Mouse (Mus musculus): Measurements from ENCODE around the gene Rapgef6.

Gene Rapgef6

GRCm38 (mm10) chr11:54695951-54696350 is 173.3 kb downstream of the Rapgef6 start:
- DNase-seq: no peak

GRCm38 (mm10) chr11:54697611-54698010 is 175.0 kb downstream of the Rapgef6 start:
- no peak for DNase-seq

DNA sequence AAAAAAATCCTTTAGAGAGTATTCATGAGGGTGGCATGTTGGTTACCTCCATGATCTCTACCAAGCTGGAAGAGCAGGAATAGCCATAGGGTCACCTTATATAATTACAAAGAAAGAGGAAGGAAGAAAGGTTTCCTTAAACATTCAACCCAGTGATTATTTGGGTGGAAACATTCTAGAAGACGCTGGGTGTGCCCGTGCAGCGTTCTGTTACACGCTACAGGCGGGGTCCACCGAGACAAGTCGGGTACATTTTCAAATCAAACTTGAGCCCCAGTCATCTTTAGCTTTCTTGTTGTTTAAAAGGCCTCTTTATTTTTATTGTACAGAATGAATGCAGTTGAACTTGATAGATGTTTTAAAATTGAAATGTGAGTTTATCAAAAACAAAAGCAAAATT is 176.0 kb downstream of the Rapgef6 start:
- no peak for DNase-seq

- DNase-seq: no peak
These were observed 177.3 kb downstream of the Rapgef6 start for GRCm38 (mm10) chr11:54699972-54700371.

- DNase-seq: no peak
These were observed 179.2 kb downstream of the Rapgef6 start for GRCm38 (mm10) chr11:54701848-54702247.

GRCm38 (mm10) chr11:54703306-54703705 is 180.7 kb downstream of the Rapgef6 start:
- peak; percentile 58 for DNase-seq

- DNase-seq: no peak
These were observed 185.5 kb downstream of the Rapgef6 start for GRCm38 (mm10) chr11:54708153-54708552.

- no peak for DNase-seq
These were observed 187.0 kb downstream of the Rapgef6 start for GRCm38 (mm10) chr11:54709645-54710044.

GRCm38 (mm10) chr11:54710512-54711293 is 188.1 kb downstream of the Rapgef6 start:
- DNase-seq: no peak

- DNase-seq: no peak
These were observed 190.2 kb downstream of the Rapgef6 start for GRCm38 (mm10) chr11:54712849-54713248.

DNA sequence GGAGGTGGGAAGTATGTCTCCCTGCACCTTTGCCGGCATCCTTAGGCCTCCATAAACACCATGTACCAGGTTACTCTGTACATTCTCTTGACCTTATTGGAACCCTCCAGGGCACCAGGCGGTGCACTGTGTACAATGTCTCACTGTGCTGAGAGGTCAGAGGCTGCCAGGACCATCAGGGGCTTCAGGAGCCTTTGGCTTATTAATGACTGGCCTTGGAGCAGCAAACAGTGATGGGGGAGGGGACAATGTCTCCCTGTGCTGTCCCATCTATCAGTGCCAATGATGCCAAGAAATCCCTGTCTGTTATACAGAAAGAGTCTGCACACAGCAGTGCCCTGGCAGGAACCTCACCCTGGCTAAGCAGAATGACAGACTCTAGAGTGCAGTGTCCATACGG is 195.2 kb downstream of the Rapgef6 start:
- peak; percentile 14 for DNase-seq

DNA sequence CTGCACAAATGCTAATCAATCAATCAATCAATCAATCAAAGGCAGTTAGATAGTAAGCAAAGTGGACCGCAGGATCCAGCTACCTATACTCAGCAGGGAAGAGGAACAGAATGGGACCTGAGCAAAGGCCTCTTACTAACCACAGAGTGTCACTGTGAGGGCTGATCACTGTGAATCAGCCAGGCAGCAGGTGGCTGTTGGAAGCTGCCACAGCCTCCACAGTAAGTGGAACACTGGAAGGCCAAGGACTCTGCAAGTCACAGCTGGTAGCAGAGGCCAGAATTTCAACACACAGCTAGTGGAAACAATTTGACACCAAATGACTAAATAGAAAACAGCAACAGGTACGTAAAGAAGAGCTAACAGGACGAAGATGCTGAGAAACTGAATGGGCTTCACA is 196.0 kb downstream of the Rapgef6 start:
- DNase-seq: no peak

DNA sequence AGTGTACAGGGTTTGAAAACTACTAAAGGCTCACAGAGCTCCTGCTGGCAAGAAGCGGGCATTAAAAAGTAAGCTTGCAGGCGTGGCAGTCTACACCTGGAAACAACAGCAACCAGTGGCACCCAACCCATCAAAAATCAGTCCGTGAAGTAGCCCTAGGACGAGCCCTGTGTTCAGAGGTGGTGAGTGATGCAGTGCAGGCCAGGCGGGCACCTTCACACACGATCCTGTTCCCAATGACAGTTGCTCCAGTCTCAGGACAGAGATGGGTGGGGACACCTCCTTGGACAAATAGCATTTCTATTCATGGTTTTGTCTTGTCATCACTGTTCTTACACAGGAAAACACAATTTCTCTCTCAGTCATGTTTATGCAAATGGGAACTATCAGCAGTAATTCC is 199.4 kb downstream of the Rapgef6 start:
- no peak for DNase-seq

- peak; percentile 37 for DNase-seq
These were observed 201.8 kb downstream of the Rapgef6 start for GRCm38 (mm10) chr11:54724353-54725034.

DNA sequence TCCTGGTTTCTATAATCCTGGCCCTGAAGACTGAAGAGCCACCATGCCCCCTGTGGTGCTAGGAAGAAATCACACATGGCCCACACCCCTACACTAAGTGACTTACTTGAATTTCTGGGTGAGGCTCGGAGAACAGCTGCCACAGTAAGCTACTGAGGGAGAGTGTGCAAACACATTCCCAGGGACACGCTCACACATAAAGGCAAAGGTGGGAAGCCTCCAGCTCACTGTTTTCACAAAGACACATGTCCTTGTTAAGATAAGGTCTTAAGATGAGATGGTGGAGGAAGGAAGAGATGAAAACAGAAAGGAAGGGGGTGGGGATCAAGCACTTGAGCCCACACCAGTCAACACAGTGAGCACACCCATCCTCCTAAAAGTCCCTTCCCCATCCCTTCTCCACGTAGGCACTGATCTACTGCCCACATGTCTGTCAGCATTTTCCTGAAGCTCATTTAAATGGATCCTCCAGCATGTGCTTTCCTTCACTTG is 204.0 kb downstream of the Rapgef6 start:
- DNase-seq: no peak

- DNase-seq: no peak
These were observed 204.8 kb downstream of the Rapgef6 start for GRCm38 (mm10) chr11:54727327-54727901.

DNA sequence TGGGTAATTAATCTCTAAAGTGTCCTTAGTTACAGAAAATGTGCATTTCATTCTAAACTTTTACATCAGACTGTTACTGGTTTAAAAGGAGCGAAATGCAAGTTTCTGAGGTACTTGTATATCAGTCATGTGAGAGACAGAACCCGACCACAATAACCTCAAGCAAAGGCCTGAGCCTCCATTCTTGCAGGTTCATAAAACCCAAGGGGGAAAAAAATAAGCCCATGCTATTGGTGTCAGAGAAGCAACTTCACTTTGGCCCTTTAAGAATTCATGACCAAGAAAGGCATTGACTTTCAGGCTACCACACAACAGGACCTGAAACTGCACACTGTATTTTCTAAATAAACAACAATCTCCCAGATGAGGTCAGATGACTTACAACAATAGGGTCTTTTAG is 205.7 kb downstream of the Rapgef6 start:
- no peak for DNase-seq

DNA sequence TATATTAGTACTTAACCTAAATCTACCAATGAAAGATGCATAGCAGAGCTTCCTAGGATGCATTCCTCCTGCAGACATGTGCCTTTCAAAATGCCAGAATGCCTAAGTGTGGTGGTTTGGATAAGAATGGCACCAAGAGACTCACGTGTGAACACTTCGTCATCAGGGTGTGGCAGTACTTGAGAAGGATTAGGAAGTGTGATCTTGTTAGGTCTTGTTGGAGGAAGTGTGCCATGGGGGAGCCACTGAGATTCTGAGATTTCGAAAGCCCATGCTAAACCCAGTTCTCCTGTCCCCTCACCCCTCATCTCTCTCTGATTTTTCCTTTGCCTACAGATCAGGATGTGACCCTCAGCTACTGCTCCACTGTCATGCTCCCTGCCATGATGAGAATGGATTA is 206.7 kb downstream of the Rapgef6 start:
- no peak for DNase-seq

DNA sequence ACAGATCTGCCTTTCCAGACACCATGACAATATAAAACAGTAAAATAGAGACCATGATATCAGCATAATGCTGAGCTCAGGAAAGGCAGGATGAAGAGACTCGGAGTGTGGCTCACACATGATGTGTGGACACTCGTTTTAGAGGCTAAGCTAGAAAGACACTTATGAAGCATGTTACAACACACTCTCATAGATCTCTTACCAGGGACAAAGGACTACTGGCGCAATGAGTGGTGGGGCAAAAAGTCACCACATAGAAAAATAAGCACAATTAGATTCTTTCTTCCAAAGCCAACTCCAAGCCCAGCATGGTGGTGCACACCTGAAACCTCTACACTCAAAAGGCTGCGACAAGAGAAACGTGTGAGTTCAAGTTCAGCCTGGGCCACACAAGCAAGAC is 208.3 kb downstream of the Rapgef6 start:
- no peak for DNase-seq

- DNase-seq: no peak
These were observed 208.7 kb downstream of the Rapgef6 start for GRCm38 (mm10) chr11:54731367-54731766.

GRCm38 (mm10) chr11:54733546-54733945 is 210.9 kb downstream of the Rapgef6 start:
- DNase-seq: no peak

GRCm38 (mm10) chr11:54735114-54735513 is 212.5 kb downstream of the Rapgef6 start:
- no peak for DNase-seq

- DNase-seq: no peak
These were observed 214.3 kb downstream of the Rapgef6 start for GRCm38 (mm10) chr11:54736903-54737302.

Measured in cerebellum, adult 9-11 months (tissue).